Mouse (Mus musculus) midbrain, embryonic 14.5 days (tissue): ENCODE results near the gene Spire2. TPM values are rescaled to one million over a fixed set of nuclear protein-coding genes. Genes with fewer than 3 reads are reported as not detected.

ENCODE experiments used
- ATAC-seq: fragments of 200-750 bp; cut with Nextera tagmentation; 2 replicates; pipeline ENCODE4 v1.8.0; 2017; ENCODE audit warnings: moderate number of reproducible peaks, moderate library complexity; ENCODE audit not compliant: low FRiP score, low TSS enrichment
- DNase-seq: peaks from one replicate; pipeline ENCODE4 v3.0.0-alpha.2; 2015
- H3K27ac ChIP-seq: fragments of 300-500 bp; sonication (generic); replicated peaks from 2 replicates; pipeline ENCODE4 v1.5.1; 2014; ENCODE audit warnings: mild to moderate bottlenecking, low read depth, low read length, moderate library complexity
- H3K27me3 ChIP-seq: fragments of 300-500 bp; sonication (generic); 2 replicates; pipeline ENCODE4 v1.6.1; 2014; ENCODE audit warnings: low read length, control low read depth, mixed read lengths; ENCODE audit not compliant: control insufficient read depth, insufficient read depth
- H3K36me3 ChIP-seq: fragments of 300-500 bp; sonication (generic); 2 replicates; pipeline ENCODE4 v1.6.1; 2014; ENCODE audit warnings: low read length, control low read depth; ENCODE audit not compliant: control insufficient read depth, insufficient read depth
- H3K4me1 ChIP-seq: fragments of 300-500 bp; sonication (generic); 2 replicates; pipeline ENCODE4 v1.6.1; 2014; ENCODE audit warnings: mild to moderate bottlenecking, antibody characterized with exemption, low read length, control low read depth; ENCODE audit not compliant: control insufficient read depth, insufficient read depth
- H3K4me2 ChIP-seq: fragments of 300-500 bp; sonication (generic); 2 replicates; pipeline ENCODE4 v1.6.1; 2014; ENCODE audit warnings: mild to moderate bottlenecking, low read length, moderate library complexity
- H3K4me3 ChIP-seq: fragments of 300-500 bp; sonication (generic); replicated peaks from 2 replicates; pipeline ENCODE4 v1.5.1; 2014; ENCODE audit warnings: low read depth, low read length
- H3K9ac ChIP-seq: fragments of 300-500 bp; sonication (generic); replicated peaks from 2 replicates; pipeline ENCODE4 v1.6.1; 2014; ENCODE audit warnings: mild to moderate bottlenecking, low read length, moderate library complexity
- H3K9me3 ChIP-seq: fragments of 300-500 bp; sonication (generic); 2 replicates; pipeline ENCODE4 v1.6.1; 2016; ENCODE audit warnings: low read length, control low read depth, mixed read lengths; ENCODE audit not compliant: control insufficient read depth
- WGBS: fragments of 180-500 bp; shearing (Covaris S2); extraction: QIAGEN DNeasy Blood & Tissue Kit; methylation state at CpG from one replicate; pipeline ENCODE4 v1.1.7; 2014; 5-methylcytosine and 5-hydroxymethylcytosine counted together
- polyA plus RNA-seq: library from polyadenylated mRNA; unstranded; fragments of >200 nt; fragmentation: Nextera tagmentation; extraction: Ambion mirVana; gene quantifications from 2 replicates; pipeline ENCODE4 v1.2.1, GENCODE M21; 2014

The Spire2 gene
- polyA plus RNA-seq, 1 experiment from 2014 or later = 32.8 TPM

GRCm38 (mm10) chr8:123352118-123352517, 19.6 kb downstream of the Spire2 start:
- no peak for DNase-seq
- no peaks in the 10 kb centered on the region for H3K4me1 ChIP-seq
- 86% methylated on average over 12 of the region's 12 CpGs for WGBS
- no peaks in the 10 kb centered on the region for H3K9me3 ChIP-seq
- H3K36me3 ChIP-seq = peaks cover 44% of the 10 kb centered on the region
- H3K4me3 ChIP-seq = no peak overlapping the region
- no peaks in the 10 kb centered on the region for H3K27me3 ChIP-seq
- H3K27ac ChIP-seq = no peak overlapping the region
- no peak overlapping the region for H3K9ac ChIP-seq
- H3K4me2 ChIP-seq = no peak overlapping the region
- no peak for ATAC-seq

DNA sequence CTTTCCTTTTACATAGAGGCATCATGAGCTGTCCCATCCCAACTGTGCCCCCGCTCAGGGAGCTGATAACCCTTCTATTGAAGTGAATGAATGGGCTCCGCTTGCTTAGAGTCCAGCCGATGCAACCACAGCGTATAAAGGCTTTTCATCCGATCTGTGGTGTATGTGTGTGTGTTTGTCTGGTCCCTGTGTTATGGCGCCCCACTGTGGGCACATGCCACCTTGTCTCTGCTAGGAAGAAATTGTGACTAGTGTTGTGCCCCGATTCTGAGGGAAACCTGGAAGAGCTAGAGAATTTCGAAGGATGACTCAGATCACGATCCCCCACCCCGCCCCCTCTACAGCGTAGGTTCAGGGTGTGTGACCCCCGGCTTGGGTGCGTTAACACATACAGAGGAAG, 20.3 kb downstream of the Spire2 start:
- DNase-seq (peak; percentile 69), ATAC-seq (0 out of 2 replicates have a peak, but pooled peaks have one; percentile 34)
- no peak overlapping the region for H3K9ac ChIP-seq
- H3K4me2 ChIP-seq = no peak overlapping the region
- WGBS = 31% methylated on average over 13 of the region's 13 CpGs
- no peaks in the 10 kb centered on the region for H3K9me3 ChIP-seq
- peaks cover 48% of the 10 kb centered on the region for H3K36me3 ChIP-seq
- H3K27me3 ChIP-seq = no peaks in the 10 kb centered on the region
- H3K27ac ChIP-seq = no peak overlapping the region
- H3K4me1 ChIP-seq = no peaks in the 10 kb centered on the region
- no peak overlapping the region for H3K4me3 ChIP-seq

- no peak overlapping the region for H3K9ac ChIP-seq
- no peak for ATAC-seq
- H3K4me3 ChIP-seq = no peak overlapping the region
- H3K36me3 ChIP-seq = peaks cover 48% of the 10 kb centered on the region
- no peak overlapping the region for H3K4me2 ChIP-seq
- H3K9me3 ChIP-seq = no peaks in the 10 kb centered on the region
- H3K27me3 ChIP-seq = no peaks in the 10 kb centered on the region
- H3K4me1 ChIP-seq = no peaks in the 10 kb centered on the region
- WGBS = 19% methylated on average over 11 of the region's 11 CpGs
- no peak overlapping the region for H3K27ac ChIP-seq
- peak; percentile 14 for DNase-seq
These were observed 20.7 kb downstream of the Spire2 start for GRCm38 (mm10) chr8:123353216-123353615.

DNA sequence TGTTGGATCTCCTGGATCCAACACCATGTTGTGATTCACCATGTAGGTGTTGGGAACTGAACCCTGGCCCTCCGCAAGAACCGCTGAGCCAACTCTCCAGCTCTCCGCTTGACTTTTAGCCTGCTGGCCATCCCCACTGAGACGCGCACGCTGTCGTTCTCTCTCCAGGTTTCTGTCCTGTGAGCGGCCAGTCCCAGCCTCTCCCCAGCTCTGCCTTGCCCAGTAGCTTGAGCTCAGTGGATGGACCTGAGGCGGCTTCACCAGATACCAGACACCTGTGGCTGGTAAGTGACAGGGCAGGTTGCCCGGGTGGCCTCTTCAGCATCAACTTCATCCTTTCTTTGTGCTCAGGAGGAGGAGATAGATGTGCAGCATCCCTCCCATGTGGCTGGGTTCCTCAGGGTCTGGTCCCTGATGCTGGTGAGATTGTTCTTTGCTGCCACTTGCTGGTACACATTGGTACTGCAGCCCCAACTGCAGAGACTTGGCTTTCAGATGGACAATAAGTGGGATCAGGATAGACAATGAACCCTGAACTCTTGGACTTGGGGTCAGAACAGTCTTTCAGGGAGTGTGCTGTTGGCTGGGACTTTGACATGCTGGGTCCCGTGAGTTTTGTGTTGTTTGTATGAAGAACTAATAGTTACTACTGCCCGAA, 28.7 kb downstream of the Spire2 start:
- Histone ChIP-seq H3K4me3 (no peak overlapping the region), H3K9me3 (no peaks in the 10 kb centered on the region), H3K27me3 (no peaks in the 10 kb centered on the region), H3K9ac (no peak overlapping the region), H3K4me1 (no peaks in the 10 kb centered on the region), H3K27ac (peak overlapping the region; percentile 57; the same call in 1 of the 2 replicates), H3K4me2 (no peak overlapping the region), H3K36me3 (peaks cover 88% of the 10 kb centered on the region)
- peak; percentile 89 for DNase-seq
- ATAC-seq = peak; percentile 58
- 35% methylated on average over 12 of the region's 12 CpGs for WGBS

GRCm38 (mm10) chr8:123373403-123374238, 41.1 kb downstream of the Spire2 start, which contains the start of gene Tcf25:
Gene Tcf25 (plus strand): TSS chr8:123373753.
- DNase-seq (peak; percentile 99), ATAC-seq (peak; percentile 94)
- Histone ChIP-seq H3K9me3 (no peaks in the 10 kb centered on the region), H3K4me1 (peaks cover 9% of the 10 kb centered on the region; the same call in 1 of the 2 replicates), H3K36me3 (peaks cover 30% of the 10 kb centered on the region), H3K27me3 (no peaks in the 10 kb centered on the region), H3K4me2 (peak within 1 kb of the TSS; percentile 84), H3K4me3 (peak within 1 kb of the TSS; percentile 85), H3K27ac (peak within 1 kb of the TSS; percentile 95), H3K9ac (peak within 1 kb of the TSS; percentile 75)
- under 1% methylated on average over 75 of the region's 75 CpGs for WGBS

DNA sequence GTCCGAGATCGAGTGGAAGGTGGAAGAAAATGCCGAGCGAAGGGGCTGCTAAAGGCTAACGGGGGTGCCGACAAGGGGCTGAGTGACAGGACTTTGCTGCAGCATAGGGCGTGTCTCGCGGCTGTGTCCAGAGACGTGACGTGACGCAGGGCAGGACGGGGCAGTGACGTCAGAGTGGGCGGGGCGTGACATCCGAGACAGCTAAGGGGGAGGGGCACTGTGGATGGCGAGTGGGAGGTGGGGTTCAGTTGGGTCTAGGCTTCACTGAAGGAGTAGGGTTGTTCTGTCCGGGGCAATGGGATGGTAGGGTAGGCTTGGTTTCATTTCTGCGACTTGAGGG, 41.7 kb downstream of the Spire2 start:
- Histone ChIP-seq H3K4me2 (peak overlapping the region; percentile 84), H3K4me1 (peaks cover 9% of the 10 kb centered on the region; the same call in 1 of the 2 replicates), H3K27me3 (no peaks in the 10 kb centered on the region), H3K4me3 (peak overlapping the region; percentile 85), H3K9me3 (no peaks in the 10 kb centered on the region), H3K27ac (peak overlapping the region; percentile 95), H3K36me3 (peaks cover 24% of the 10 kb centered on the region), H3K9ac (peak overlapping the region; percentile 75)
- ATAC-seq (peak; percentile 84), DNase-seq (peak; percentile 95)
- WGBS = under 1% methylated on average over 20 of the region's 20 CpGs

GRCm38 (mm10) chr8:123375701-123376100, 43.2 kb downstream of the Spire2 start:
- Histone ChIP-seq H3K4me1 (peaks cover 9% of the 10 kb centered on the region; the same call in 1 of the 2 replicates), H3K36me3 (peaks cover 18% of the 10 kb centered on the region; the same call in 1 of the 2 replicates), H3K9ac (no peak overlapping the region), H3K9me3 (no peaks in the 10 kb centered on the region), H3K27me3 (no peaks in the 10 kb centered on the region), H3K4me3 (no peak overlapping the region), H3K27ac (no peak overlapping the region), H3K4me2 (no peak overlapping the region)
- ATAC-seq = no peak
- DNase-seq = no peak
- WGBS = 84% methylated on average over 10 of the region's 10 CpGs

- peaks cover 9% of the 10 kb centered on the region; the same call in 1 of the 2 replicates for H3K4me1 ChIP-seq
- ATAC-seq (no peak), DNase-seq (no peak)
- H3K4me2 ChIP-seq = no peak overlapping the region
- no peak overlapping the region for H3K27ac ChIP-seq
- WGBS = 56% methylated on average over 8 of the region's 8 CpGs
- H3K27me3 ChIP-seq = no peaks in the 10 kb centered on the region
- no peak overlapping the region for H3K9ac ChIP-seq
- no peaks in the 10 kb centered on the region for H3K9me3 ChIP-seq
- peaks cover 19% of the 10 kb centered on the region; the same call in 1 of the 2 replicates for H3K36me3 ChIP-seq
- H3K4me3 ChIP-seq = no peak overlapping the region
These were observed 43.6 kb downstream of the Spire2 start for GRCm38 (mm10) chr8:123376106-123376505.
